Mouse (Mus musculus) CD4-positive, CD25-positive, alpha-beta regulatory T cell (primary cell): ENCODE results near the gene Cdc73. TPM values are rescaled to one million over a fixed set of nuclear protein-coding genes. Genes with fewer than 3 reads are reported as not detected.

Experiments used
- polyA plus RNA-seq: library from polyadenylated mRNA; unstranded; fragments of 100-300 nt; shearing (Covaris generic); gene quantifications from one replicate; pipeline ENCODE4 v1.2.1, GENCODE M21; 2017

Gene Cdc73
- 69.1 TPM for polyA plus RNA-seq

GRCm38 (mm10) chr1:143702741-143703262, at the start of gene Cdc73:
Cdc73 (minus strand) TSS chr1:143702893.

DNA sequence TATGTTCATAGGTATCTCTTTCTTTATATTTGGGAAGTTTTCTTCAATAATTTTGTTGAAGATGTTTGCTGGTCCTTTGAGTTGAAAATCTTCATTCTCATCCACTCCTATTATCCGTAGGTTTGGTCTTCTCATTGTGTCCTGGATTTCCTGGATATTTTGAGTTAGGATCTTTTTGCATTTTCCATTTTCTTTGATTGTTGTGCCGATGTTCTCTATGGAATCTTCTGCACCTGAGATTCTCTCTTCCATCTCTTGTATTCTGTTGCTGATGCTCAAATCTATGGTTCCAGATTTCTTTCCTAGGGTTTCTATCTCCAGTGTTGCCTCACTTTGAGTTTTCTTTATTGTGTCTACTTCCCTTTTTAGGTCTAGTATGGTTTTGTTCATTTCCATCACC, 13.3 kb upstream of the Cdc73 start, which contains the start of gene Glrx2:
TSS of gene Glrx2 (plus strand) at position 301 of the 400 bp plus-strand sequence.

DNA sequence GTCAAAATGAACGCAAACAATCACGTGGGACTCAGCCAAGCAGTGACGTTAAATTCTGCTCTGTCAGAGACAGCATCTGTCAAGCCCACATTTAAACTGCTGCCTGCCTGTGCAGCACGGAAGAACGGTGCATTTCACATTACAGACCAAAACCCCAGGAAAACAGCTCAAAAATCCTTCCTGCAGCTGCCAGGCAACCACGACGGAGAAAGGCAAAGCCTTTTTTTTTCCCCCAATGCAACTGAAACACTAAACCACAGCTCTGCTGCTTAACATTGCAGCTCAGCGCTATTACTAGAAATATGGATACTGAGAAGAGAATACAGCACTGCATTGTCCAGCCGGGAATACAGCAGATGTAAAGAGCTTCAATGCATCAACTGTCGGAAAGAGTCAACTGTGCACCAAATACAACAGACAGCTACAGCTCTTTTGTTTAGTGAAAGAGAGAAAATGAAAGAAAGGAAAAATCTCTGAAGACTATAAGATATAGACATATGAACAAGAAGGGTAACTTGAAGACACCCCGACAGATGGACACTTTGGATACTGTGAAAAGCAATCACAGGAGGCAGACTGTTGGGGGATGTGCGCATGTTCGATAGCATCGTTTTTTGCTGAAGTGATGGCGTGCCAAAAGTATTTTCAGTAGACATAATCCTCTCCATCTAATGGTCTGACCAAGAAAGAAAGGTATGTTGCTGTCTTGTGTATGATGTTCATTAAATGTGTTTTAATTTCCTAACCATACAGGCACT, 61.9 kb downstream of the Cdc73 start, which contains the start of gene B3galt2:
TSS of gene B3galt2 (plus strand) at position 15 of the 758 bp plus-strand sequence.

Other genes with a start within 250 kb of the Cdc73 start
- gene B3galt2, start 62.2 kb downstream of the Cdc73 start, polyA plus RNA-seq = 0.20 TPM
- 80.7 TPM for gene Glrx2, start 13.4 kb upstream of the Cdc73 start, polyA plus RNA-seq
- 3.9 TPM for gene Trove2, start 74.2 kb upstream of the Cdc73 start, polyA plus RNA-seq
- gene Uchl5, start 74.4 kb upstream of the Cdc73 start, polyA plus RNA-seq = 57.7 TPM